Mouse (Mus musculus): Measurements from ENCODE around the gene Slc43a1. TPM values are rescaled to one million over a fixed set of nuclear protein-coding genes. Genes with fewer than 3 reads are reported as not detected.

Slc43a1 gene
- polyA plus RNA-seq, 1 experiment: 4.4 TPM

DNA sequence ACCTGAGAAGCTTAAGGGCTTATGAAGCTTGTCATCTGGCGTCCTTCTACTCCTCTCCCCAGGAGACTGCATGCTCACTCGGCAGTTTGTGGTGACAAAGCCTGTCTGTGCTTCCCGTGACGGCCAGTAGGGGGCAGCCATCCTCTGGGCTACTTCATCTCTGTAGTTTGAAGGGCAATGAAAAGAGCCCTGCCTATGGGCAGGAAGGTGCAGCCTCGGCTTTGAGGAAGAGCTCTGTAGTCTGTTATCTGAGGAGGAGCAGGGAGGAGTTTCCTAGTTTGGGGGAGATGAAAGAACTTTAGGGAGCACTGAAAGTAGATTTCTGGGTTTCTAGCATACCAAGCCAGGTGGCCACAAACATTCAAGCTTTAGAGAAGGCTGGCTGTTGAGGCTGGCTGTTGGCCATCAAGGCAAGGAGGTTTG is 29.9 kb downstream of the Slc43a1 start:
- WGBS: 8% methylated on average over 5 of the region's 5 CpGs
- H3K4me3 ChIP-seq (ENCODE audit: low read depth, low read length): no peak overlapping the region
- H3K27ac ChIP-seq (ENCODE audit: insufficient read depth, low read depth, low read length): no peak overlapping the region
- H3K27me3 ChIP-seq (ENCODE audit: control insufficient read depth, insufficient read depth, low read length): peaks cover 52% of the 10 kb centered on the region
- H3K4me1 ChIP-seq (ENCODE audit: control insufficient read depth, insufficient read depth, insufficient read length, low read length): peaks cover 10% of the 10 kb centered on the region
- H3K36me3 ChIP-seq (ENCODE audit: control insufficient read depth, insufficient read depth, low read length): no peaks in the 10 kb centered on the region
- TF ChIP-seq POLR2A (IDR thresholded peaks at IDR 0.05; ENCODE audit: low read depth, low read length) (no peak), CTCF (IDR thresholded peaks at IDR 0.05; ENCODE audit: extremely low read depth, insufficient read length, insufficient replicate concordance, low read depth, low read length) (peak; percentile 82; the same call in 1 of the 2 replicates)

DNA sequence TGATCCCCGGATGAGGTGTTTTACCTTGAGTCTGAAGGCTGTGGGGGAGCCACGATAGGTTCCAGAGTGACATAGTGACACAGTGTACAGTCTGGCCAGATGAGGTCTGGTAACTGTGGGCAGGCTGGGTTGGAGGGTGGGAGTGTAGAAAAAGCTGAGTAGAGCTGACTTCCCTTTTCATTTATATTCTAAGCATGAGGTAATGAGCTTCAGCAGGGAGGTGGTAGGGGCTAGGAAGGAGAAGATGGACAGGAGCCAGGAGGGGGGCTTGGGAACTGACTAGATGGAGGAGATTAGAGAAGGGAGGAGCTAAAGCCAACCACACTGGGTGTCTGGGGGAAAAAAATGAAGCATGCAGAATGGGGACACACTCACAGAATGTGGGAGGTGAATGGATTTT is 30.3 kb downstream of the Slc43a1 start:
- WGBS: 56% methylated on average over 2 of the region's 2 CpGs
- Histone ChIP-seq H3K27me3 (ENCODE audit: control insufficient read depth, insufficient read depth, low read length) (peaks cover 52% of the 10 kb centered on the region), H3K4me1 (ENCODE audit: control insufficient read depth, insufficient read depth, insufficient read length, low read length) (peaks cover 10% of the 10 kb centered on the region), H3K27ac (ENCODE audit: insufficient read depth, low read depth, low read length) (no peak overlapping the region), H3K4me3 (ENCODE audit: low read depth, low read length) (no peak overlapping the region), H3K36me3 (ENCODE audit: control insufficient read depth, insufficient read depth, low read length) (no peaks in the 10 kb centered on the region)
- TF ChIP-seq CTCF (IDR thresholded peaks at IDR 0.05; ENCODE audit: extremely low read depth, insufficient read length, insufficient replicate concordance, low read depth, low read length): no peak
- TF ChIP-seq POLR2A (IDR thresholded peaks at IDR 0.05; ENCODE audit: low read depth, low read length): no peak

DNA sequence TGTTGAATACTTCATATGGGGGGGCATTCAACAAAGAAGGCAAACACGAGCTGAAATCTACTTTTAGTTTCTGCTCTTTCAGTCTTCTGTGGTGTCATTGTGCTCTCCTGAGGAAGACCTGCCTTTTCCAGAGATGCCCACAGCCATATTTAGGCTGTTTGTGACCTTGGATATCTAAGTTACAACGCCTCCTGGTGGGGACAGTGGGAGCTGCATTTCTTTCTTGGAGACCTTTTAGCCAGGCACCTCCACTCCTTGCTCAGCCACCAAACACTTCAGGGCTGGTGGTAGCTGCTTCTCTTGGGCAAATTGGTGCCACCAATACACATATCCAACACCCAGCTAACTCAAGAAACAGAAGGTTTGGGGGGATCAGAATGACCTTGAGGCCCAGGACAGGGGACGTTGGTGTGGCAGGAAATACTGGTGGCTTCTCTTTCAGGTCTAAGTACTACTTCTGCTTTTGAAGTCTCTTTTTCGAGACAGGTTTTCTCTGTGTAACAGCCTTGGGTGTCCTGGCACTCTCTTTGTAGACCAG is 32.0 kb downstream of the Slc43a1 start:
- Histone ChIP-seq H3K4me3 (ENCODE audit: low read depth, low read length) (no peak overlapping the region), H3K27me3 (ENCODE audit: control insufficient read depth, insufficient read depth, low read length) (peaks cover 49% of the 10 kb centered on the region), H3K4me1 (ENCODE audit: control insufficient read depth, insufficient read depth, insufficient read length, low read length) (peaks cover 9% of the 10 kb centered on the region), H3K36me3 (ENCODE audit: control insufficient read depth, insufficient read depth, low read length) (no peaks in the 10 kb centered on the region), H3K27ac (ENCODE audit: insufficient read depth, low read depth, low read length) (no peak overlapping the region)
- 51% methylated on average over 4 of the region's 4 CpGs for WGBS
- TF ChIP-seq CTCF (IDR thresholded peaks at IDR 0.05; ENCODE audit: extremely low read depth, insufficient read length, insufficient replicate concordance, low read depth, low read length) (no peak), POLR2A (IDR thresholded peaks at IDR 0.05; ENCODE audit: low read depth, low read length) (no peak)

DNA sequence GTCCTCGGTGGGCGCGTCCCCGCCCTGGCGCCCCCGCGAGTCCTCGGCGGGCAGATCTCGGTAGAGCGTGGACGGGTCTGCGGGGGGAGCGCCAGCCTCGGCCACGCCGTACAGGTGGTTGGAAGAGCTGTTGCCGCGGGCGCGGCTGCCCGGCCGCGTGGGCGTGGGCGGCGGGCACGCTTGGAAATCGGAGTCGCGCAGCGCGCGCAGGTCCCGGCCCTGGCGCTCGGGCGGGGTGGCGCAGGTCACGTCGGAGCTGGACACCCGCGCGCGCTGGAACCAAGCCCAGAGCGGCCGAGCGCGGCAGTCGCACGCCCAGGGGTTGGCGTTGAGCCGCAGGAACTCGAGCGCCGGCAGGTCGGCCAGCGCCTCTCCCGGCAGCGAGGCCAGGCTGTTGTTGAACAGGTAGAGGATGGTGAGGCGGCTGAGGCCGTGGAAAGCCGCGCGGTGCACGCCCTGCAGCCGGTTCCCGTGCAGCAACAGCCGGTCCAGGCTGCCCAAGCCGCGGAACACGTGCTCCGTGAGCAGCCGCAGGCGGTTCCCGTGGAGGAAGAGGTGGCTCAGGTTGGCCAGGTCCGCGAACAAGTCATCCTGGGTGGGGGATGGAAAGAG is 33.6 kb downstream of the Slc43a1 start:
- peak overlapping the region; percentile 56 for H3K4me3 ChIP-seq (ENCODE audit: low read depth, low read length)

DNA sequence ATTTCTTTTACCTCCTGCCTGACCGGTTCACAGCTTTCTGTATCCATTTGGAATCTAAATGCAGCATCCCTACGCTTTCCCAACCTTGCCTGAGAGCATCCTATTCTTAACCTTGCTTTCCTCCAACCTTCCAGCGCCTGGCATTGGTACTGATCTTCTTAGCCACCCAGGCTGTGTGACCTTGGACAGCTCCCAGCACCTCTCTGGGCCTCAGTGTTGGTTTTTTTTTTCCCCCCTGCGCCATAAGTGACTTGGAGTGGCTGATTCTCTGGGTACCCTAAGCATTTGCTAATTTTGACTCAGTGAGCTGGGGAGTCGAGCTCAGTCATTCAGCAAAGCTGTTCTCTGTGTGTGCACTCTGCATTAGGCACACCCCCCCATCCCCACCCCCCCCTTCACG is 37.2 kb downstream of the Slc43a1 start:
- no peak for TF ChIP-seq POLR2A (IDR thresholded peaks at IDR 0.05; ENCODE audit: low read depth, low read length)
- TF ChIP-seq CTCF (IDR thresholded peaks at IDR 0.05; ENCODE audit: extremely low read depth, insufficient read length, insufficient replicate concordance, low read depth, low read length): no peak
- Histone ChIP-seq H3K4me3 (ENCODE audit: low read depth, low read length) (no peak overlapping the region), H3K27ac (ENCODE audit: insufficient read depth, low read depth, low read length) (no peak overlapping the region), H3K27me3 (ENCODE audit: control insufficient read depth, insufficient read depth, low read length) (peaks cover 18% of the 10 kb centered on the region), H3K36me3 (ENCODE audit: control insufficient read depth, insufficient read depth, low read length) (no peaks in the 10 kb centered on the region), H3K4me1 (ENCODE audit: control insufficient read depth, insufficient read depth, insufficient read length, low read length) (peaks cover 7% of the 10 kb centered on the region)
- 38% methylated on average over 6 of the region's 6 CpGs for WGBS

More for the DNA sequence above, 33.6 kb downstream of the Slc43a1 start:
- WGBS: 2% methylated on average over 78 of the region's 78 CpGs
- Histone ChIP-seq H3K4me1 (ENCODE audit: control insufficient read depth, insufficient read depth, insufficient read length, low read length) (peaks cover 7% of the 10 kb centered on the region), H3K27ac (ENCODE audit: insufficient read depth, low read depth, low read length) (no peak overlapping the region), H3K27me3 (ENCODE audit: control insufficient read depth, insufficient read depth, low read length) (peaks cover 35% of the 10 kb centered on the region), H3K36me3 (ENCODE audit: control insufficient read depth, insufficient read depth, low read length) (no peaks in the 10 kb centered on the region)
- TF ChIP-seq POLR2A (IDR thresholded peaks at IDR 0.05; ENCODE audit: low read depth, low read length) (no peak), CTCF (IDR thresholded peaks at IDR 0.05; ENCODE audit: extremely low read depth, insufficient read length, insufficient replicate concordance, low read depth, low read length) (no peak)

- no peaks in the 10 kb centered on the region for H3K36me3 ChIP-seq (ENCODE audit: control insufficient read depth, insufficient read depth, low read length)
- WGBS: 54% methylated on average over 8 of the region's 8 CpGs
- no peak overlapping the region for H3K4me3 ChIP-seq (ENCODE audit: low read depth, low read length)
- 0 out of 2 replicates have a peak, but pooled peaks cover 2% of the 10 kb centered on the region for H3K4me1 ChIP-seq (ENCODE audit: control insufficient read depth, insufficient read depth, insufficient read length, low read length)
- peaks cover 32% of the 10 kb centered on the region for H3K27me3 ChIP-seq (ENCODE audit: control insufficient read depth, insufficient read depth, low read length)
- TF ChIP-seq POLR2A (IDR thresholded peaks at IDR 0.05; ENCODE audit: low read depth, low read length) (no peak), CTCF (IDR thresholded peaks at IDR 0.05; ENCODE audit: extremely low read depth, insufficient read length, insufficient replicate concordance, low read depth, low read length) (no peak)
- H3K27ac ChIP-seq (ENCODE audit: insufficient read depth, low read depth, low read length): no peak overlapping the region
Observed at GRCm38 (mm10) chr2:84880590-84880989, 41.9 kb downstream of the Slc43a1 start.

- Histone ChIP-seq H3K36me3 (ENCODE audit: control insufficient read depth, insufficient read depth, low read length) (no peaks in the 10 kb centered on the region), H3K4me3 (ENCODE audit: low read depth, low read length) (peak overlapping the region; percentile 5; the same call in 1 of the 2 replicates), H3K4me1 (ENCODE audit: control insufficient read depth, insufficient read depth, insufficient read length, low read length) (peaks cover 4% of the 10 kb centered on the region; the same call in 1 of the 2 replicates), H3K27ac (ENCODE audit: insufficient read depth, low read depth, low read length) (no peak overlapping the region), H3K27me3 (ENCODE audit: control insufficient read depth, insufficient read depth, low read length) (peaks cover 51% of the 10 kb centered on the region)
- 5% methylated on average over 23 of the region's 23 CpGs for WGBS
- no peak for TF ChIP-seq CTCF (IDR thresholded peaks at IDR 0.05; ENCODE audit: extremely low read depth, insufficient read length, insufficient replicate concordance, low read depth, low read length)
- TF ChIP-seq POLR2A (IDR thresholded peaks at IDR 0.05; ENCODE audit: low read depth, low read length): no peak
Observed at GRCm38 (mm10) chr2:84882606-84883005, 44.0 kb downstream of the Slc43a1 start.
